Mouse (Mus musculus) heart, embryonic 12.5 days (tissue): ENCODE measurements around the gene Ecsit. TPM values are rescaled to one million over a fixed set of nuclear protein-coding genes. Genes with fewer than 3 reads are reported as not detected.

Experiments
- ATAC-seq: fragments of 200-750 bp; cut with Nextera tagmentation; 2 replicates; pipeline ENCODE4 v1.8.0; 2017; ENCODE audit warnings: moderate TSS enrichment, moderate library complexity; ENCODE audit not compliant: insufficient number of reproducible peaks, low FRiP score
- H3K27ac ChIP-seq: fragments of 300-500 bp; sonication (generic); 2 replicates; pipeline ENCODE4 v1.5.1; 2016; ENCODE audit warnings: mild to moderate bottlenecking, moderate library complexity; ENCODE audit not compliant: poor library complexity, severe bottlenecking
- H3K27me3 ChIP-seq: fragments of 300-500 bp; sonication (generic); replicated peaks from 2 replicates; pipeline ENCODE4 v1.6.1; 2016; ENCODE audit warnings: mild to moderate bottlenecking, moderate library complexity
- H3K36me3 ChIP-seq: fragments of 300-500 bp; sonication (generic); 2 replicates; pipeline ENCODE4 v1.6.1; 2016; ENCODE audit warnings: mild to moderate bottlenecking, moderate library complexity
- H3K4me1 ChIP-seq: fragments of 300-500 bp; sonication (generic); replicated peaks from 2 replicates; pipeline ENCODE4 v1.6.1; 2016; ENCODE audit warnings: mild to moderate bottlenecking
- H3K4me2 ChIP-seq: fragments of 300-500 bp; sonication (generic); 2 replicates; pipeline ENCODE4 v1.6.1; 2016; ENCODE audit warnings: mild to moderate bottlenecking, moderate library complexity
- H3K4me3 ChIP-seq: fragments of 300-500 bp; sonication (generic); 2 replicates; pipeline ENCODE4 v1.5.1; 2016; ENCODE audit warnings: mild to moderate bottlenecking
- H3K9ac ChIP-seq: fragments of 300-500 bp; sonication (generic); 2 replicates; pipeline ENCODE4 v1.6.1; 2016; ENCODE audit warnings: mild to moderate bottlenecking, moderate library complexity
- H3K9me3 ChIP-seq: fragments of 300-500 bp; sonication (generic); replicated peaks from 2 replicates; pipeline ENCODE4 v1.6.1; 2016; ENCODE audit warnings: mild to moderate bottlenecking, moderate library complexity
- WGBS: fragments of 180-500 bp; shearing (Covaris S2); methylation state at CpG from one replicate; pipeline ENCODE4 v1.1.7; 2016; 5-methylcytosine and 5-hydroxymethylcytosine counted together
- polyA plus RNA-seq: library from polyadenylated mRNA; unstranded; fragments of >200 nt; fragmentation: Nextera tagmentation; extraction: Ambion mirVana; gene quantifications from 2 replicates; pipeline ENCODE4 v1.2.1, GENCODE M21; 2016

Gene Ecsit
- polyA plus RNA-seq, 1 experiment from 2014 or later: 49.3 TPM

GRCm38 (mm10) chr9:22050351-22050889, 34.8 kb downstream of the Ecsit start:
- peak; percentile 74 for ATAC-seq
- Histone ChIP-seq H3K27ac (no peak overlapping the region), H3K36me3 (no peaks in the 10 kb centered on the region), H3K9me3 (no peaks in the 10 kb centered on the region), H3K4me2 (peak overlapping the region; percentile 69), H3K27me3 (peaks cover 69% of the 10 kb centered on the region), H3K9ac (0 out of 2 replicates have a peak overlapping the region, but pooled peaks have one; percentile 2), H3K4me3 (peak overlapping the region; percentile 36), H3K4me1 (peaks cover 30% of the 10 kb centered on the region)
- WGBS: under 1% methylated on average over 43 of the region's 43 CpGs

- 0 out of 2 replicates have a peak overlapping the region, but pooled peaks have one; percentile 36 for H3K4me3 ChIP-seq
Measured at GRCm38 (mm10) chr9:22049721-22050270, 35.4 kb downstream of the Ecsit start.

GRCm38 (mm10) chr9:22049315-22049714, 35.9 kb downstream of the Ecsit start:
- Histone ChIP-seq H3K27ac (no peak overlapping the region), H3K4me3 (no peak overlapping the region), H3K9me3 (no peaks in the 10 kb centered on the region), H3K36me3 (no peaks in the 10 kb centered on the region), H3K27me3 (peaks cover 58% of the 10 kb centered on the region), H3K4me1 (peaks cover 26% of the 10 kb centered on the region), H3K9ac (no peak overlapping the region), H3K4me2 (no peak overlapping the region)
- ATAC-seq: no peak
- 50% methylated on average over 11 of the region's 11 CpGs for whole genome bisulfite sequencing

More at GRCm38 (mm10) chr9:22049721-22050270, 35.4 kb downstream of the Ecsit start:
- H3K9me3 ChIP-seq: no peaks in the 10 kb centered on the region
- peaks cover 30% of the 10 kb centered on the region for H3K4me1 ChIP-seq
- no peak overlapping the region for H3K4me2 ChIP-seq
- no peaks in the 10 kb centered on the region for H3K36me3 ChIP-seq
- peaks cover 62% of the 10 kb centered on the region for H3K27me3 ChIP-seq
- ATAC-seq: no peak
- no peak overlapping the region for H3K9ac ChIP-seq
- no peak overlapping the region for H3K27ac ChIP-seq
- WGBS: 47% methylated on average over 4 of the region's 4 CpGs

- H3K27me3 ChIP-seq: peaks cover 38% of the 10 kb centered on the region
- 51% methylated on average over 9 of the region's 9 CpGs for WGBS
Measured at GRCm38 (mm10) chr9:22047329-22047728, 37.9 kb downstream of the Ecsit start.

GRCm38 (mm10) chr9:22041832-22042231, 43.4 kb downstream of the Ecsit start:
- Histone ChIP-seq H3K27me3 (no peaks in the 10 kb centered on the region), H3K9me3 (no peaks in the 10 kb centered on the region), H3K4me2 (no peak overlapping the region), H3K9ac (no peak overlapping the region), H3K4me1 (no peaks in the 10 kb centered on the region), H3K27ac (no peak overlapping the region), H3K36me3 (no peaks in the 10 kb centered on the region), H3K4me3 (no peak overlapping the region)
- 59% methylated on average over 2 of the region's 2 CpGs for WGBS
- no peak for ATAC-seq

More at GRCm38 (mm10) chr9:22047329-22047728, 37.9 kb downstream of the Ecsit start:
- H3K9me3 ChIP-seq: no peaks in the 10 kb centered on the region
- no peak overlapping the region for H3K27ac ChIP-seq
- no peak overlapping the region for H3K4me2 ChIP-seq
- H3K4me3 ChIP-seq: no peak overlapping the region
- no peak for ATAC-seq
- no peaks in the 10 kb centered on the region for H3K36me3 ChIP-seq
- H3K4me1 ChIP-seq: peaks cover 25% of the 10 kb centered on the region
- H3K9ac ChIP-seq: no peak overlapping the region

- Histone ChIP-seq H3K27ac (no peak overlapping the region), H3K9me3 (no peaks in the 10 kb centered on the region), H3K4me2 (no peak overlapping the region), H3K27me3 (no peaks in the 10 kb centered on the region), H3K9ac (no peak overlapping the region), H3K4me1 (no peaks in the 10 kb centered on the region), H3K36me3 (no peaks in the 10 kb centered on the region), H3K4me3 (no peak overlapping the region)
- no peak for ATAC-seq
- WGBS: 71% methylated on average over 10 of the region's 10 CpGs
Measured at GRCm38 (mm10) chr9:22037826-22038225, 47.4 kb downstream of the Ecsit start.

- Histone ChIP-seq H3K36me3 (no peaks in the 10 kb centered on the region), H3K9me3 (no peaks in the 10 kb centered on the region), H3K4me2 (no peak overlapping the region), H3K27ac (no peak overlapping the region), H3K9ac (no peak overlapping the region), H3K27me3 (no peaks in the 10 kb centered on the region), H3K4me3 (no peak overlapping the region), H3K4me1 (no peaks in the 10 kb centered on the region)
- 46% methylated on average over 6 of the region's 6 CpGs for WGBS
- no peak for ATAC-seq
Measured at GRCm38 (mm10) chr9:22035300-22036044, 49.8 kb downstream of the Ecsit start.

GRCm38 (mm10) chr9:22030386-22030785, 54.9 kb downstream of the Ecsit start:
- Histone ChIP-seq H3K27ac (no peak overlapping the region), H3K27me3 (no peaks in the 10 kb centered on the region), H3K9me3 (no peaks in the 10 kb centered on the region), H3K4me2 (no peak overlapping the region), H3K36me3 (no peaks in the 10 kb centered on the region), H3K9ac (no peak overlapping the region), H3K4me3 (no peak overlapping the region), H3K4me1 (no peaks in the 10 kb centered on the region)
- WGBS: 85% methylated on average over 9 of the region's 9 CpGs
- ATAC-seq: no peak

GRCm38 (mm10) chr9:22028467-22028866, 56.8 kb downstream of the Ecsit start:
- Histone ChIP-seq H3K4me3 (no peak overlapping the region), H3K4me2 (no peak overlapping the region), H3K4me1 (no peaks in the 10 kb centered on the region), H3K36me3 (no peaks in the 10 kb centered on the region), H3K9me3 (no peaks in the 10 kb centered on the region), H3K9ac (no peak overlapping the region), H3K27me3 (peaks cover 5% of the 10 kb centered on the region; the same call in 1 of the 2 replicates), H3K27ac (no peak overlapping the region)
- 49% methylated on average over 7 of the region's 7 CpGs for WGBS
- ATAC-seq: no peak

- H3K27me3 ChIP-seq: peaks cover 6% of the 10 kb centered on the region; the same call in 1 of the 2 replicates
- no peak overlapping the region for H3K4me3 ChIP-seq
- 59% methylated on average over 8 of the region's 8 CpGs for WGBS
- no peaks in the 10 kb centered on the region for H3K4me1 ChIP-seq
- no peaks in the 10 kb centered on the region for H3K9me3 ChIP-seq
- no peak overlapping the region for H3K4me2 ChIP-seq
- no peak overlapping the region for H3K27ac ChIP-seq
- ATAC-seq: no peak
- H3K36me3 ChIP-seq: no peaks in the 10 kb centered on the region
- H3K9ac ChIP-seq: no peak overlapping the region
Measured at GRCm38 (mm10) chr9:22024592-22024991, 60.6 kb downstream of the Ecsit start.
